Mouse (Mus musculus) myocyte (in vitro differentiated cells): ENCODE data around the gene Riok2. TPM values are rescaled to one million over a fixed set of nuclear protein-coding genes. Genes with fewer than 3 reads are reported as not detected.

Experiments
- H3K27me3 ChIP-seq: one replicate; pipeline ENCODE4 v1.6.1; 2011; ENCODE audit not compliant: control insufficient read depth, insufficient read depth, insufficient read length
- H3K36me3 ChIP-seq: one replicate; pipeline ENCODE4 v1.6.1; 2011; ENCODE audit not compliant: control insufficient read depth, insufficient read depth
- H3K4me2 ChIP-seq: one replicate; pipeline ENCODE4 v1.6.1; 2011; ENCODE audit warnings: low read depth, control low read depth
- H3K4me3 ChIP-seq: one replicate; pipeline ENCODE4 v1.5.1; 2011; ENCODE audit warnings: mild to moderate bottlenecking, control low read depth, moderate library complexity
- H3K79me2 ChIP-seq: one replicate; pipeline ENCODE4 v1.6.1; 2011; ENCODE audit not compliant: control insufficient read depth, insufficient read depth
- H3ac ChIP-seq: one replicate; pipeline ENCODE4 v1.6.1; 2011; ENCODE audit not compliant: control insufficient read depth, insufficient read length
- CEBPB ChIP-seq: IDR thresholded peaks from 2 replicates; pipeline ENCODE4 v1.6.1; 2011; ENCODE audit warnings: mild to moderate bottlenecking, moderate library complexity; ENCODE audit not compliant: poor library complexity, insufficient read depth, severe bottlenecking
- E2F4 ChIP-seq: IDR thresholded peaks from one replicate; pipeline ENCODE4 v1.6.1; 2011; ENCODE audit warnings: mild to moderate bottlenecking, control low read depth, moderate library complexity; ENCODE audit not compliant: insufficient read depth
- MAX ChIP-seq: IDR thresholded peaks from one replicate; pipeline ENCODE4 v1.6.1; 2011; ENCODE audit warnings: low read depth, mild to moderate bottlenecking, control low read depth
- MYOD1 ChIP-seq, 3 experiments: IDR thresholded peaks; one replicate each; pipeline ENCODE4 v1.6.1; 2011; ENCODE audit warnings: control low read depth in 2 of 3, low read depth in 2 of 3, mild to moderate bottlenecking in 2 of 3, moderate library complexity in 1 of 3; ENCODE audit not compliant: insufficient read length in 2 of 3, control insufficient read depth in 1 of 3
- MYOG ChIP-seq, 3 experiments: IDR thresholded peaks; one replicate each; pipeline ENCODE4 v1.6.1; 2011; ENCODE audit warnings: control low read depth in 2 of 3, low read depth in 2 of 3, mild to moderate bottlenecking in 2 of 3; ENCODE audit not compliant: insufficient read length in 2 of 3, control insufficient read depth in 1 of 3, insufficient read depth in 1 of 3
- POLR2A ChIP-seq: IDR thresholded peaks from one replicate; pipeline ENCODE4 v1.6.1; 2011; ENCODE audit warnings: low read depth, mild to moderate bottlenecking, control low read depth, moderate library complexity; ENCODE audit not compliant: insufficient read length
- POLR2AphosphoS2 ChIP-seq: IDR thresholded peaks from one replicate; pipeline ENCODE4 v1.6.1; 2011; ENCODE audit warnings: low read depth, control low read depth; ENCODE audit not compliant: insufficient read length
- REST ChIP-seq: IDR thresholded peaks from one replicate; pipeline ENCODE4 v1.6.1; 2011; ENCODE audit warnings: mild to moderate bottlenecking, control low read depth, moderate library complexity; ENCODE audit not compliant: insufficient read depth, insufficient read length
- SRF ChIP-seq: IDR thresholded peaks from one replicate; pipeline ENCODE4 v1.6.1; 2011; ENCODE audit warnings: low read depth; ENCODE audit not compliant: control insufficient read depth, insufficient read length
- TCF12 ChIP-seq: IDR thresholded peaks from one replicate; pipeline ENCODE4 v1.6.1; 2011; ENCODE audit warnings: mild to moderate bottlenecking, control low read depth; ENCODE audit not compliant: poor library complexity, insufficient read depth, severe bottlenecking
- TCF3 ChIP-seq: IDR thresholded peaks from one replicate; pipeline ENCODE4 v1.6.1; 2011; ENCODE audit warnings: low read depth, control low read depth; ENCODE audit not compliant: insufficient read length
- USF1 ChIP-seq: IDR thresholded peaks from one replicate; pipeline ENCODE4 v1.6.1; 2011; ENCODE audit warnings: low read depth, mild to moderate bottlenecking, control low read depth, moderate library complexity
- polyA plus RNA-seq: library from polyadenylated mRNA; unstranded; fragments of >200 nt; fragmentation: generic; extraction: Trizol; gene quantifications from one replicate; pipeline ENCODE4 v1.2.1, GENCODE M21; 2012; ENCODE audit warnings: missing spikeins

The Riok2 gene
- polyA plus RNA-seq, 1 experiment, result 13.3 TPM

DNA sequence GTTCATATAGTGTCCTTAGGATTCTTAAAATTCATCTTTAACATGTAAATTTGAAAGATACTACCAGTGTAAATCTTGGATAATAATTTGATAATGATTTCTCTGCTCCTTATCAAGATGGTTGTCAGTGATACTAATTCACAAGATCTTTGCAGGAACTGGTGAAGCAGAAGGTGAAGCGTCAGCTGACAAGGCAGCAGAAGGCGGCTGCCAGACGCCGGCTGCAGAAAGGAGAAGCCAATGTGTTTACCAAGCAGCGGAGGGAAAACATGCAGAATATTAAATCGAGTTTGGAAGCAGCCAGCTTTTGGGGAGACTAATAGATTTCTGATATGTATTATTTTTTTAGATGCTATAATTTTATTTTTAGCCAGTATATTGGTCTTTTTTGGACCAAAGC is 19.2 kb downstream of the Riok2 start:
- peaks cover 28% of the 10 kb centered on the region for H3K36me3 ChIP-seq
- no peak overlapping the region for H3K4me2 ChIP-seq
- no peak for TF ChIP-seq CEBPB
- no peak for TF ChIP-seq USF1
- no peak for TF ChIP-seq REST
- TF ChIP-seq MAX, result no peak
- no peak for TF ChIP-seq POLR2A
- no peak for TF ChIP-seq E2F4
- no peak for TF ChIP-seq MYOD1 (IDR thresholded peaks at IDR 0.05; ENCODE audit: control insufficient read depth in 1 of 3, insufficient read length in 2 of 3, low read depth in 2 of 3)
- no peak for TF ChIP-seq SRF
- TF ChIP-seq TCF3, result no peak
- TF ChIP-seq TCF12, result no peak
- TF ChIP-seq MYOG (IDR thresholded peaks at IDR 0.05; ENCODE audit: control insufficient read depth in 1 of 3, insufficient read depth in 1 of 3, insufficient read length in 2 of 3, low read depth in 2 of 3), result no peak
- no peak for TF ChIP-seq POLR2AphosphoS2
- H3K27me3 ChIP-seq, result no peaks in the 10 kb centered on the region
- H3K79me2 ChIP-seq, result no peaks in the 10 kb centered on the region
- H3K4me3 ChIP-seq, result no peak overlapping the region
- no peak overlapping the region for H3ac ChIP-seq

DNA sequence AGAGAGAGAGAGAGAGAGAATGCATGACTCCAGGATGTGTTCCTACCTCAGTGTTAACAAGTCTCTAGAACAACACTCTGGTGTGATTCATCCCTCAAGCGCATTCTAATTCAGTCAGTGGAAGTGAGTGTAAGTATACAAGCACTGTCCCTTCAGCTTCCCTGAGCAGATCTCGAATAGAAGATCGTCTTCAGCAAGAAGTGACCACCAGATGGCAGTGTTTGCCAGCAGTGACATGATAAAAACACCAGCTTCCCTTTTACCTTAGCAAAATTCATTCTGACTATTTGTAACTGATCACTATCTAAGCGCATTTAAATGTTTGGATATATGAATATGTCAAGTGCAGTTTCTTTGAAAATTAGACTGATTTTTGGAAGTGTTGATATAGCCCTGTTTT is 20.2 kb downstream of the Riok2 start:
- Histone ChIP-seq H3K4me3 (no peak overlapping the region), H3K36me3 (peaks cover 21% of the 10 kb centered on the region), H3K79me2 (no peaks in the 10 kb centered on the region), H3K4me2 (no peak overlapping the region), H3ac (no peak overlapping the region), H3K27me3 (no peaks in the 10 kb centered on the region)
- no peak for TF ChIP-seq POLR2AphosphoS2
- no peak for TF ChIP-seq E2F4
- no peak for TF ChIP-seq SRF
- no peak for TF ChIP-seq POLR2A
- TF ChIP-seq TCF3, result no peak
- TF ChIP-seq TCF12, result no peak
- no peak for TF ChIP-seq CEBPB
- TF ChIP-seq MYOG (IDR thresholded peaks at IDR 0.05; ENCODE audit: control insufficient read depth in 1 of 3, insufficient read depth in 1 of 3, insufficient read length in 2 of 3, low read depth in 2 of 3), result no peak

DNA sequence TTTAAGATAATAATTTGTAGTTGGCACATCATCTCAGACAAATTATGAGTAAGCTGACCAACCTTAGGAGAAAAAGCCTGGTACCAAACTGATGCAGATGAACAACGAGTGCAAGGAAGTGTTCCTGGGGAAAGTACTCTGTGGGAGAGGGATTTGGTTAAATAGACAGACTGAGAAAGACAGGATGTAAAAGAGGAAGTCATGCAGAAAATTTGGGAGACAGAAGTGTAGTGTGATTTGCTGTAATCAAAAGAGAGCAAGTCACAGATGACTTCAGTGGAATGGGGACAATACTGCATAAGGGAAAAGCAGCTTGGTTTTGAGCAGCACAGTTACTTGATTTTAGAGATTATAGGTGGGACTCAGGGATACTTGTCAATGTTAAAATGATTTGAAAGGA is 22.8 kb downstream of the Riok2 start:
- no peaks in the 10 kb centered on the region for H3K79me2 ChIP-seq
- no peak for TF ChIP-seq MAX
- TF ChIP-seq E2F4, result no peak
- TF ChIP-seq CEBPB, result no peak
- TF ChIP-seq TCF12, result no peak
- no peak overlapping the region for H3K4me2 ChIP-seq
- H3K36me3 ChIP-seq, result peaks cover 15% of the 10 kb centered on the region
- H3K4me3 ChIP-seq, result no peak overlapping the region
- no peak overlapping the region for H3ac ChIP-seq
- no peaks in the 10 kb centered on the region for H3K27me3 ChIP-seq

DNA sequence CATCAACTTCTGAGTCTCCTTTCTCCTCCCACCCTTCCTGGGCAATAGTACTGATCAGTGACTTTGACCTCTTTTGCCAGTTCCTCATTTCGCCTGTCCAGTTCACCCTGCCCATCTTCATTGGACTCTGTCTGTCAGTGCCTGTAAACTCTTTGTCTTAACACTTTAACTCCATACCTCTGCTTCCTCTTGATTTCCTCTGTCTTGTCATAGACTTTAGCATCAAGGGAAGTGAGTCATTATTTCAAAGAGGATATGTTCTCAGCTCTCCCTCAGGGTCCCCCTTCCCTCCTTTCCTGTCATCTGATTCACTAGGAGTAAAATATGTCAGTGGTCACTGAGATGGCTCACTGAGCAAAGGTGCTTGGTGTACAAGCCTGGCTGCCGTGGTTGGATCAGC is 24.6 kb downstream of the Riok2 start:
- TF ChIP-seq USF1 (no peak), REST (no peak), SRF (no peak), MYOD1 (IDR thresholded peaks at IDR 0.05; ENCODE audit: control insufficient read depth in 1 of 3, insufficient read length in 2 of 3, low read depth in 2 of 3) (no peak), E2F4 (no peak), TCF12 (no peak), CEBPB (no peak), TCF3 (no peak), MYOG (IDR thresholded peaks at IDR 0.05; ENCODE audit: control insufficient read depth in 1 of 3, insufficient read depth in 1 of 3, insufficient read length in 2 of 3, low read depth in 2 of 3) (no peak), POLR2AphosphoS2 (no peak), MAX (no peak), POLR2A (no peak)
- no peaks in the 10 kb centered on the region for H3K27me3 ChIP-seq
- H3K79me2 ChIP-seq, result no peaks in the 10 kb centered on the region
- H3ac ChIP-seq, result no peak overlapping the region
- H3K4me3 ChIP-seq, result no peak overlapping the region
- no peak overlapping the region for H3K4me2 ChIP-seq
- H3K36me3 ChIP-seq, result peaks cover 15% of the 10 kb centered on the region

DNA sequence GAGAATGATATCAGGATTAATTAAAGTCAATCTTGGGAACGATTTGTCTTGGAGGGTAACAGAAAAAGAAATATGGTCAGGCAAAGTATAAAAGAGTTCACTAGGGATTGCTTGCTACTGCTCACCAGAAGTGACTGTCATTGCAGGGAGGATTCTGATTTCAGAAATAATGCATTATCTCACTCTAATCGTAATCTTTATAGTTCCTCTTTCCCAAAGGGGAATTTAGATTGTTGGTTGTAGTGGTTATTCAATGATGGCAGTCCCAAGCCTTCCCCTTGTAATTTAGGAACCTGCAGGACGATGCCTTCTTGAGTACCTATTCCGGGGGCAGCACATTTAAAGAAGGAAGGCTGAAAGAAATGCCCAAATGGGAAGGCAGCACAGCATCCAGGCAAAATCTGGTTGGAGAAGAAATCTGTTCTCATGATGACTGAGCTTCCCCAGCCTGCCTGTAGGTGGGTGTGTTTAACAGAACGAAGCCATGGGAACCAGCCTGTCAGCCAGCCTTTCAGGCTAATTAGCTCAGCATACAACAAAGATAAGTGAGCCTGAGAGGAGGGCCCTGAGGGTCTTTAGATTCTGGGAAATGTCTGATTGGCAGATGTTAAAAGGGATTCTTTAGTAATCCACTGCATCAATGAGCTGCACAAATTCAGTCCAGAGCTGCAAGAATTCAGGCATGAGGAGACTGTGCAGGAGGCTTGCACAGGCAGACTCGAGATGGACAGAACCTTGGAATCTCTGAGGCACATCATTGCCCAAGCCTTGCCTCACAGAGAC is 28.3 kb downstream of the Riok2 start, which contains the start of gene Lix1:
TSS of gene Lix1 (plus strand) at position 451 of the 783 bp plus-strand sequence.
- TF ChIP-seq TCF3 (no peak), USF1 (no peak), TCF12 (no peak), MYOG (IDR thresholded peaks at IDR 0.05; ENCODE audit: control insufficient read depth in 1 of 3, insufficient read depth in 1 of 3, insufficient read length in 2 of 3, low read depth in 2 of 3) (no peak), REST (no peak), MYOD1 (IDR thresholded peaks at IDR 0.05; ENCODE audit: control insufficient read depth in 1 of 3, insufficient read length in 2 of 3, low read depth in 2 of 3) (no peak), SRF (no peak), E2F4 (no peak), CEBPB (no peak), POLR2A (no peak), MAX (no peak), POLR2AphosphoS2 (no peak)
- no peak within 1 kb of the TSS for H3K4me3 ChIP-seq

More for the DNA sequence above, 28.3 kb downstream of the Riok2 start, which contains the start of gene Lix1:
- Histone ChIP-seq H3K36me3 (no peaks in the 10 kb centered on the region), H3K27me3 (no peaks in the 10 kb centered on the region), H3ac (no peak within 1 kb of the TSS), H3K79me2 (no peaks in the 10 kb centered on the region), H3K4me2 (peak within 1 kb of the TSS; percentile 44)
